Mouse (Mus musculus): ENCODE results near the gene Ipo5. TPM values are rescaled to one million over a fixed set of nuclear protein-coding genes. Genes with fewer than 3 reads are reported as not detected.

The Ipo5 gene
- polyA plus RNA-seq, 1 experiment from 2014 or later = 166 TPM

GRCm38 (mm10) chr14:120875811-120876388 is 35.1 kb upstream of the Ipo5 start:
- no peak overlapping the region for H3K4me3 ChIP-seq (ENCODE audit: low read depth, low read length)
- H3K27ac ChIP-seq (ENCODE audit: low read depth, low read length) = no peak overlapping the region
- H3K9ac ChIP-seq (ENCODE audit: low read length) = no peak overlapping the region
- DNase-seq (ENCODE audit: low spot score, missing footprints) (no peak), ATAC-seq (ENCODE audit: low FRiP score) (no peak)
- 86% methylated on average over 16 of the region's 16 CpGs for WGBS
- H3K9me3 ChIP-seq (ENCODE audit: control insufficient read depth, low read length) = no peaks in the 10 kb centered on the region; the same call in 1 of the 2 replicates
- peaks cover 8% of the 10 kb centered on the region for H3K4me1 ChIP-seq (ENCODE audit: control insufficient read depth, insufficient read depth, low read length)
- no peaks in the 10 kb centered on the region for H3K36me3 ChIP-seq (ENCODE audit: control insufficient read depth, insufficient read depth, low read length)
- no peak overlapping the region for H3K4me2 ChIP-seq
- H3K27me3 ChIP-seq (ENCODE audit: control insufficient read depth, insufficient read depth, low read length) = no peaks in the 10 kb centered on the region

GRCm38 (mm10) chr14:120877147-120877546 is 33.9 kb upstream of the Ipo5 start:
- H3K4me3 ChIP-seq (ENCODE audit: low read depth, low read length) = no peak overlapping the region
- ATAC-seq (ENCODE audit: low FRiP score) (no peak), DNase-seq (ENCODE audit: low spot score, missing footprints) (no peak)
- H3K4me2 ChIP-seq = no peak overlapping the region
- no peak overlapping the region for H3K27ac ChIP-seq (ENCODE audit: low read depth, low read length)
- peaks cover 8% of the 10 kb centered on the region for H3K4me1 ChIP-seq (ENCODE audit: control insufficient read depth, insufficient read depth, low read length)
- no peaks in the 10 kb centered on the region for H3K36me3 ChIP-seq (ENCODE audit: control insufficient read depth, insufficient read depth, low read length)
- no peaks in the 10 kb centered on the region for H3K27me3 ChIP-seq (ENCODE audit: control insufficient read depth, insufficient read depth, low read length)
- 83% methylated on average over 10 of the region's 10 CpGs for WGBS
- H3K9ac ChIP-seq (ENCODE audit: low read length) = no peak overlapping the region
- H3K9me3 ChIP-seq (ENCODE audit: control insufficient read depth, low read length) = no peaks in the 10 kb centered on the region; the same call in 1 of the 2 replicates

GRCm38 (mm10) chr14:120879026-120879425 is 32.0 kb upstream of the Ipo5 start:
- Histone ChIP-seq H3K4me2 (no peak overlapping the region), H3K27ac (ENCODE audit: low read depth, low read length) (no peak overlapping the region; the same call in 1 of the 2 replicates), H3K27me3 (ENCODE audit: control insufficient read depth, insufficient read depth, low read length) (no peaks in the 10 kb centered on the region), H3K36me3 (ENCODE audit: control insufficient read depth, insufficient read depth, low read length) (no peaks in the 10 kb centered on the region), H3K4me1 (ENCODE audit: control insufficient read depth, insufficient read depth, low read length) (peaks cover 8% of the 10 kb centered on the region), H3K9me3 (ENCODE audit: control insufficient read depth, low read length) (no peaks in the 10 kb centered on the region; the same call in 1 of the 2 replicates), H3K9ac (ENCODE audit: low read length) (no peak overlapping the region), H3K4me3 (ENCODE audit: low read depth, low read length) (no peak overlapping the region)
- DNase-seq (ENCODE audit: low spot score, missing footprints) = no peak
- ATAC-seq (ENCODE audit: low FRiP score) = no peak
- 89% methylated on average over 2 of the region's 2 CpGs for WGBS

- H3K36me3 ChIP-seq (ENCODE audit: control insufficient read depth, insufficient read depth, low read length) = no peaks in the 10 kb centered on the region
- 80% methylated on average over 4 of the region's 5 CpGs for WGBS
- H3K9me3 ChIP-seq (ENCODE audit: control insufficient read depth, low read length) = no peaks in the 10 kb centered on the region; the same call in 1 of the 2 replicates
- H3K27ac ChIP-seq (ENCODE audit: low read depth, low read length) = no peak overlapping the region
- H3K4me3 ChIP-seq (ENCODE audit: low read depth, low read length) = no peak overlapping the region
- no peak for DNase-seq (ENCODE audit: low spot score, missing footprints)
- ATAC-seq (ENCODE audit: low FRiP score) = peak; percentile 43; the same call in 1 of the 2 replicates
- H3K4me1 ChIP-seq (ENCODE audit: control insufficient read depth, insufficient read depth, low read length) = peaks cover 8% of the 10 kb centered on the region
- no peak overlapping the region for H3K9ac ChIP-seq (ENCODE audit: low read length)
- no peaks in the 10 kb centered on the region for H3K27me3 ChIP-seq (ENCODE audit: control insufficient read depth, insufficient read depth, low read length)
- no peak overlapping the region for H3K4me2 ChIP-seq
Measured at GRCm38 (mm10) chr14:120880601-120881000, 30.4 kb upstream of the Ipo5 start.

- no peaks in the 10 kb centered on the region for H3K36me3 ChIP-seq (ENCODE audit: control insufficient read depth, insufficient read depth, low read length)
- DNase-seq (ENCODE audit: low spot score, missing footprints) (no peak), ATAC-seq (ENCODE audit: low FRiP score) (no peak)
- H3K4me2 ChIP-seq = no peak overlapping the region
- 88% methylated on average over 9 of the region's 9 CpGs for WGBS
- H3K4me3 ChIP-seq (ENCODE audit: low read depth, low read length) = no peak overlapping the region
- no peak overlapping the region for H3K27ac ChIP-seq (ENCODE audit: low read depth, low read length)
- no peaks in the 10 kb centered on the region for H3K27me3 ChIP-seq (ENCODE audit: control insufficient read depth, insufficient read depth, low read length)
- no peaks in the 10 kb centered on the region; the same call in 1 of the 2 replicates for H3K9me3 ChIP-seq (ENCODE audit: control insufficient read depth, low read length)
- peaks cover 8% of the 10 kb centered on the region for H3K4me1 ChIP-seq (ENCODE audit: control insufficient read depth, insufficient read depth, low read length)
- H3K9ac ChIP-seq (ENCODE audit: low read length) = no peak overlapping the region
Measured at GRCm38 (mm10) chr14:120881054-120881453, 30.0 kb upstream of the Ipo5 start.

- ATAC-seq (ENCODE audit: low FRiP score) = no peak
- 91% methylated on average over 11 of the region's 11 CpGs for WGBS
Measured at GRCm38 (mm10) chr14:120888681-120889080, 22.3 kb upstream of the Ipo5 start.

GRCm38 (mm10) chr14:120892369-120892768 is 18.7 kb upstream of the Ipo5 start:
- H3K4me2 ChIP-seq = no peak overlapping the region
- H3K9me3 ChIP-seq (ENCODE audit: control insufficient read depth, low read length) = no peaks in the 10 kb centered on the region
- no peaks in the 10 kb centered on the region for H3K4me1 ChIP-seq (ENCODE audit: control insufficient read depth, insufficient read depth, low read length)
- no peak overlapping the region for H3K27ac ChIP-seq (ENCODE audit: low read depth, low read length)
- DNase-seq (ENCODE audit: low spot score, missing footprints) (no peak), ATAC-seq (ENCODE audit: low FRiP score) (no peak)
- no peaks in the 10 kb centered on the region for H3K36me3 ChIP-seq (ENCODE audit: control insufficient read depth, insufficient read depth, low read length)
- no peaks in the 10 kb centered on the region for H3K27me3 ChIP-seq (ENCODE audit: control insufficient read depth, insufficient read depth, low read length)
- no peak overlapping the region for H3K4me3 ChIP-seq (ENCODE audit: low read depth, low read length)
- no peak overlapping the region for H3K9ac ChIP-seq (ENCODE audit: low read length)
- 85% methylated on average over 8 of the region's 8 CpGs for WGBS

More at GRCm38 (mm10) chr14:120888681-120889080, 22.3 kb upstream of the Ipo5 start:
- H3K27ac ChIP-seq (ENCODE audit: low read depth, low read length) = no peak overlapping the region
- no peak overlapping the region for H3K4me3 ChIP-seq (ENCODE audit: low read depth, low read length)
- H3K36me3 ChIP-seq (ENCODE audit: control insufficient read depth, insufficient read depth, low read length) = no peaks in the 10 kb centered on the region
- no peak overlapping the region for H3K4me2 ChIP-seq
- no peak overlapping the region for H3K9ac ChIP-seq (ENCODE audit: low read length)
- no peak for DNase-seq (ENCODE audit: low spot score, missing footprints)
- H3K4me1 ChIP-seq (ENCODE audit: control insufficient read depth, insufficient read depth, low read length) = no peaks in the 10 kb centered on the region
- H3K9me3 ChIP-seq (ENCODE audit: control insufficient read depth, low read length) = no peaks in the 10 kb centered on the region
- H3K27me3 ChIP-seq (ENCODE audit: control insufficient read depth, insufficient read depth, low read length) = no peaks in the 10 kb centered on the region

- Histone ChIP-seq H3K36me3 (ENCODE audit: control insufficient read depth, insufficient read depth, low read length) (no peaks in the 10 kb centered on the region), H3K4me3 (ENCODE audit: low read depth, low read length) (no peak overlapping the region), H3K27me3 (ENCODE audit: control insufficient read depth, insufficient read depth, low read length) (no peaks in the 10 kb centered on the region), H3K9me3 (ENCODE audit: control insufficient read depth, low read length) (no peaks in the 10 kb centered on the region), H3K4me1 (ENCODE audit: control insufficient read depth, insufficient read depth, low read length) (no peaks in the 10 kb centered on the region), H3K9ac (ENCODE audit: low read length) (no peak overlapping the region), H3K27ac (ENCODE audit: low read depth, low read length) (no peak overlapping the region), H3K4me2 (no peak overlapping the region)
- DNase-seq (ENCODE audit: low spot score, missing footprints) (no peak), ATAC-seq (ENCODE audit: low FRiP score) (no peak)
- 86% methylated on average over 11 of the region's 11 CpGs for WGBS
Measured at GRCm38 (mm10) chr14:120896613-120897012, 14.4 kb upstream of the Ipo5 start.

- H3K27me3 ChIP-seq (ENCODE audit: control insufficient read depth, insufficient read depth, low read length) = no peaks in the 10 kb centered on the region
- 76% methylated on average over 3 of the region's 3 CpGs for WGBS
- no peaks in the 10 kb centered on the region for H3K9me3 ChIP-seq (ENCODE audit: control insufficient read depth, low read length)
- H3K4me2 ChIP-seq = no peak overlapping the region
- no peak for ATAC-seq (ENCODE audit: low FRiP score)
- H3K36me3 ChIP-seq (ENCODE audit: control insufficient read depth, insufficient read depth, low read length) = no peaks in the 10 kb centered on the region
- no peak overlapping the region for H3K27ac ChIP-seq (ENCODE audit: low read depth, low read length)
- H3K9ac ChIP-seq (ENCODE audit: low read length) = no peak overlapping the region
- no peak overlapping the region for H3K4me3 ChIP-seq (ENCODE audit: low read depth, low read length)
- DNase-seq (ENCODE audit: low spot score, missing footprints) = no peak
- no peaks in the 10 kb centered on the region for H3K4me1 ChIP-seq (ENCODE audit: control insufficient read depth, insufficient read depth, low read length)
Measured at GRCm38 (mm10) chr14:120898876-120899275, 12.1 kb upstream of the Ipo5 start.
